Mouse (Mus musculus) testis, postnatal 10 days (tissue): ENCODE results near the gene Aebp2.
"Not testable (repeated sequence)": the region's sequence is repeated elsewhere in the genome, so short reads cannot be mapped to it uniquely, and the experiment has no call there.

Source experiments
- DNase-seq: peaks from one replicate; pipeline ENCODE4 v3.0.0; 2021; ENCODE audit warnings: low spot score

Gene Aebp2

DNA sequence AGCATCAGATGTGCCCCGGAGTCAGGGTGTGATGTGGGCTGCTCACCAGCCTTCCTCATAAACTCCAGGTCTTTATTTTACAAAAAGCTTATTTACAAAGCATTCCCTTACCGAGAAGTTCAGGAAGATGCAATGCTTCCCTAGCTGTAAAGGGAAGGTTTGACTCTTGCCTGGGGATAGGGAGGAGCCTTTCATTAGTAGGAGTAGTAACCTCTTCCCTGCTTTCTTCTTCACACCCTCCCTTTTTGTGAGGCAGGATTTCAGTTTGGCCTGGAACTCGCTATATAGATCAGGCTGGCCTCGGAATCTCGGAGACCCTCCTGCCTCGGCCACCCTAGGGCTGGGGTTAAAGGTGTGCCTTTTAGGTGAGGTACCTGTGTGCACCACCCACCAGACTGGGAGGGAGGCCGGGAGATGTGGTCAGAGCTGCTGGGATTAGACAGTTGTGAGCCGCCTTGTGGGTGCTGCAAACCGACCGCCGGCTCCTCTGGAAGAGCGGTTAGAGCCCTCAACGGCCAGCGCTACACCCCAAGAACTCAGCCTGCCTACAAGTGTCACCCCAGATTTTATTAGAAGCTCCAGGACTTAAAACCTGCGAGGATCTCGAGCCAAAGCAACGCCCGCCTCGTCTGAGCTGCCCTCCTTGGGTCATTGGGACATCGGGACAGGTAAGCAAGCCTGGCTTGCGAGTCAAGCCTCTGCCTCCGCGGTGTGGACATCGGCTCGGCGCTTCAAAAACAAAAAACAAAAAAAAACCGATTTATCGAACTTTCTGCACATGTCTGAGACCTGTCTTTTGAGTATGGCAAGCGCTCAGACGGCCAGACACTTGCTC is at the start of gene Aebp2:
TSS of gene Aebp2 (plus strand) at position 273 of the 835 bp plus-strand sequence.
- peak; percentile 53 for DNase-seq

GRCm38 (mm10) chr6:140574943-140575342 is 47.5 kb upstream of the Aebp2 start:
- no peak for DNase-seq

DNA sequence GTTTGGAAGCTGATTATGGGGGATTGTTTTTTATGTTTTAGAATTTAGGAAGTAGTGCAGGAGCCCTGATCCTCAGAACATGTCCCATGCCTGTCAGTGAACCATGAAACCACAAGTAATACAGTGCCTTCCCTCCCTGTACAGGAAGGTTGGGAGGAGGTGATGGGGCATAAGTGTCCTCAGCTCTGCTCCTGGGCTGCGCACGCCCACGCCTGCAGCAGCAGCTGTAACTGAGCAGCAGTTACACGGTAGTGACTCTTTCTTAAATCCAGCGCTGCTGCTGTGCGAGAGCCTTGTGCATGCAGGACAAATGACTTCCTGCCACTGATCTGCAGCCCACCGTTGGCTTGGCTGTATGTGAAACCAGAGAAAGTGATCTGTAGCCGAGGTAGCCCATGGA is 46.3 kb upstream of the Aebp2 start:
- no peak for DNase-seq

GRCm38 (mm10) chr6:140576961-140577821 is 45.3 kb upstream of the Aebp2 start:
- no peak for DNase-seq

- no peak for DNase-seq
Observed at GRCm38 (mm10) chr6:140577822-140578170, 44.7 kb upstream of the Aebp2 start.

- not testable (repeated sequence) for DNase-seq
Observed at GRCm38 (mm10) chr6:140578985-140579384, 43.5 kb upstream of the Aebp2 start.

DNA sequence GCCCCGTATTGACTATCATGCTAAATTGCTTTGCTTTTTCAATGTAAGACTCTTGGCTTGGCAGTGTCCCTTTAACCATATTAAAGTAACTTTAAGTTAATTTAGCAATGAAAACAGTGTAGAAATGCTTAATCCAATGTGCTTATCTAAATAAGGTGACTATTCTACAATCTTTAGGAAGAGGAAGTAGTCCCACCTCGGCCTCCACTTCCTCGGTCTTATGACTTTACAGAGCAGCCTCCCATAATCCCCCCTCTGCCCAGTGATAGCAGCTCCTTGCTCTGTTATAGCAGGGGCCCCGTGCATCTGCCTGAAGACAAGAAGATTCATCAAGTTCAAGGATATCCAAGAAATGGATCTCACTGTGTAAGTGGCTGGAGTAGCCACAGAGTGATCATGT is 42.3 kb upstream of the Aebp2 start:
- no peak for DNase-seq

- DNase-seq, result no peak
Observed at GRCm38 (mm10) chr6:140586714-140587259, 35.7 kb upstream of the Aebp2 start.

DNA sequence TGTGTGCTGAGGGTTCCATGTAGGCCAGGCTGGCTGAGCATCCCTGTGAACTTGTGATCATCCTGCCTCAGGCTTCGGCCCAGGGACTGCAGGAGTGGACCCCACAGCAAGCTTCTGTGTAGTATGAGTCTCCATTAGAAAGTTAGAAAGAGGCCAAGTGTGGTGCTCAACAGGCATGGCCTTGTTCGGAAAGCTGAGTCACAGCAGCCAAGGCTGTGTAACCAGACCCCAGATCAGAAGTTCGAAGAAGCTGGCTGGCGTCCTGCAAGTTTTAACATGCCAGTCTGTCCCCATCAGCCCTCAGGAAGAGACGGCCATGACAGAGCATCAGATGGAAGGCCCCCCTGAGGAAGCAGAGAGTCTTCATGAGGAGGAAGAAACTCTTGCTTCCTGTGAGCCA is 31.1 kb upstream of the Aebp2 start:
- no peak for DNase-seq

DNA sequence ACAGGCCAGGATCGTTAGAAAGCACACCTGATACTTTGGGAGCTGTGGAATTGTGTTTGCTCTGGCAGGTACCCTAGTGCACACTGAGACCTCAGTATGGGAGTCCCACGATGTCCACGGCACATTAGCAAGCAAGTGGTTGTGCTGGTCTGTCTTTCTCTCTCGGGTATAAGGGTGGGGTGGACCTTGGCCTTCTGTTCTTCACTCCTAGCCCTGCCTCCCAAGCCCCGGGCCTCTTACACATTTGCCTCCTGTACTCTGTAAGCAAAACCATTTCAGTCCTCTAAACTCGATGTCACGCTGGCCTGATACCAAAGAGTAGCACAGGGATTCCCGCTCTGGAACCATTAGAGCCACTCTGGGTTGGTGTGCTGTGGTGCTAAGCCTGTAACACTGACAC is 29.8 kb upstream of the Aebp2 start:
- no peak for DNase-seq

DNA sequence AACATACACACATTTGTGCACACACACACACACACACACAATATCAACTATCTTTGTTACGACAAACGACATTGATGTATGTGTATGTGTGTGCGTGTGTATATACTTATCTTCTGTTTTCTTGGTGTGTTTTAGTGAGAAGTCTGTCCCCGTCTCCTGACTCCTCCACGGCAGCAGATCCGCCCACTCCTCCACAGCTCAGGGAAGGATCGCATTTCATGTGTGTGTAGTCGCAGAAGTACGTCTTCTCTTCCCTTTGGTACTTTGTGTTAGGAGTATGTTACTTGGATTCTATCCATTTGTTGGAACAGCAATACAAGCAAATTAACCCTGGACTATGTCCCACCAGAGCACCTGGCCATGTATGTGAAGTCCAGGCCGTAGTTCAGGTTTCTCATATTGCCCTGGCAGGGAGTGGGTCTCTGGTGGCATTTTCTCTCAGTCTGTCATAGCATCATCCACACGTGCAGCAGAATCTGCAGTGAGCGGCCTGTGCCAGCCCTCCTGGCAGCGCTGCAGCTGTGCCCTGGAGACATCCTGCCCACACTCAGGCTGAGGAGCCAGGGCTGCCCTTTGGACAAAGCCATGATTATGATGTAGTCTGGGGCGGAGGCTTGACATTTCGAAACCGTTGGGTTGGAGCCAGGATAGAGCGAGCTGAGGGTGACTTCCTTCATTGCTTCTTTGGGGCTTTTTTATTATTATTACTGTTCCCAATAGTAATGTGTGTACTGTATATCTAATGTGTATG is 28.9 kb upstream of the Aebp2 start:
- DNase-seq, result peak; percentile 55

GRCm38 (mm10) chr6:140595551-140595950 is 26.9 kb upstream of the Aebp2 start:
- DNase-seq, result not testable (repeated sequence)

DNA sequence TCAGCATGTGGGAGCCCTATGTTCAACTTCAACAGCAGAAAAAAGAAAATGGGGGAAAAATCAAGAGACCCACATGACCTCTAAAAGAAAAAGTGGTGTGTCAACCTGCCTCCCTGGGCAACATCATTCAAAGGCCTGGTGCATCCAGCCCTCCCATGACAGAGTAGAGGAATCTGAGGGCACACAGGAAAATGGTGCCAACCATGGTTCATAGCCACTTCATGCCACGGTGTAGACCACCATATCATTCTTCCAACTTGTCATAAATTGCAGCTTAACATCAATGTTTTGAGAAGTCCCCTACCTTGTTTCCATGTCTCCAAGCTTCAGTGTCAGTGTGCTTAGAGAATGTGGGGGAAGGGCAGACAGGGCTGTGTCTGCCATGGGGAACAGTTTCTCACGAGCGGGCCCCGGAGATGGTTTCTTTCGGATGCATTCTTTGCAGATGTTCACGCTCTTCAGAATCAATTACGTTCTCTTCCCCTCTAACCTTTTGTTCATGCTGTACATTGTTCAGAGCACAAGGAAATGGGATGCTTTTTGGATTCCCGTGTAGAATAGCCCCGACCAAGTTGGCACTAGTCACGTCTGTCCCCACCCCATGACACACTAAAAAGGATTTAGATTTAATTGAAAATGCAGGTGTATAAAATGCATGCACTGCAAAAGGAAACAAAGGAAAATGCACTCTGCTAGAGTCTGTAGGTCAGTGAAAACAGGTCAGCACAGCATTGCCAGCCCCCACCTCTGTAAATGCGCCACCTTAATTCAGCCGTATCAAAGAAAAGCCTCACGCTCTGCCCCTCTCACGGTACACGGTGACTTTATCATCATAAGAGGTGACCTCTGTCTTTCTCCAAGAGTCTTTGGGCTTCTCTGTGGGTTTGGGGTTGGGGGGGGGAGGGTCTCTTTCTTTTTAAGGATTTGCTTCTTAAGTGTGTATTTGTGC is 24.8 kb upstream of the Aebp2 start:
- no peak for DNase-seq

GRCm38 (mm10) chr6:140598516-140598915 is 23.9 kb upstream of the Aebp2 start:
- no peak for DNase-seq

DNA sequence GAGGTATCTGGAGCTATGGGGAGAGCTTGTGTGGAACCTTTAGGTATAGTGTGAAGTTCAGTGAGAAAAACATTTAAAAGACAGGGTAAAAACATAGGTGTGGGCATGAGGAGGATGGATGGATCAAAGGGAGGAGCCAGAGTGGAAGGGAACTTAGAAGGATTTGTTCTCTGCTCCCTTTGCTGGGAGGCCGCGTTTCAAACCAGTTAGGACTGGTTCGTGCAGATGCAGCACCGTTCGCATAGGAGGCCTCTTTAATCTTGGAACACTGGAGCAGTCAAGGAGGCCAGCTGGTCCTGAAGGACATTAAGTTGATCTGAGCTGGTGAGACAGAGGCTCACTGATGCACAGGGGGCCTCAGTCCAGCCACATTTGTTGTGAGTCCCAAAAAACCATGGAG is 23.1 kb upstream of the Aebp2 start:
- DNase-seq, result no peak

DNA sequence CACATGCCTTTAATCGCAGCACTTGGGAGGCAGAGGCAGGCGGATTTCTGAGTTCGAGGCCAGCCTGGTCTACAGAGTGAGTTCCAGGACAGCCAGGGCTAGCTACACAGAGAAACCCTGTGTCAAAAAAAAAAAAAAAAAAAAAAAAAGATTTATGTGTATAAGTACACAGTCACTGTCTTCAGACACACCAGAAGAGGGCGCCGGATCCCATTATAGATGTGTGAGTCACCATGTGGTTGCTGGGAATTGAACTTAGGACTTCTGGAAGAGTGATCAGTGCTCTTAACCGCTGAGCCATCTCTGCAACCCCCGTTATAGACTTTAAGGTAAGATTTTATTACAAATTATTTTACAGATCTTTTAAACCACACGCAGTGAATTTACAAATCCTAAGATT is 21.8 kb upstream of the Aebp2 start:
- peak; percentile 54 for DNase-seq

- DNase-seq, result no peak
Observed at GRCm38 (mm10) chr6:140601175-140601574, 21.3 kb upstream of the Aebp2 start.

DNA sequence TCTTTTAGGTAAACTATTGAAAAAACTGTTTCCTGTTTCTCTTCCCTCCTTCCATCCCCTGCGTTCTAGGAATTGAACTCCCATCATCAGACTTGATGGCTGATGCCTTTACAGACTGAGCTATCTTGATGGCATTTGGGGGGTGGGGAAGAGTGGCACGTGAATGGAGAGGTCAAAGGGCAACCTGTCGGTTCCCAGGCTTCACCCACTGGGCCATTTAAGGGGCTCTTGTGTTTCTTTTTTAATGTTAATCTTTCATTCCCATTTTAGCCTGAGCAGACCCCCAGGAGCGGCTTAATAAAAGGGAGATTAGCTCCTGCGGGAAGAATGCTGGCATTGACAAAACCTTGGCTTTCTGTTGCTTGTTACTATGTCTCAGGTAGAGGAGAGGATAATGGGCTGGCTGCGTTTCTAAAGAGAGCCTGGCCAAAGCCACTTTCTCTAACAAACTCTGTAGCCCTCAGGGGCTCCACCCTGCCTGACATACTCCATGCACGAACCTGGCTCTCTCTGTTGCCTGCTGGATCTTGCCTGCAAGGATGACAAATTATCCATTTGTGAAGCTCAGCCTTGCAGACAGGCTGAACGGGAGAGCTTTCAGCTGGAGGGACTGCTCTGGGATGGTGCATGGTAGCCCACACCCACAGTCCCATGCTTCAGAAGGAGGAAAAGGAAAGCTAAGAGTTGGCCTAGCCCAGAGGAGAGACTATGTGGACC is 19.1 kb upstream of the Aebp2 start:
- DNase-seq, result no peak

GRCm38 (mm10) chr6:140605173-140605572 is 17.3 kb upstream of the Aebp2 start:
- DNase-seq, result not testable (repeated sequence)

- DNase-seq, result no peak
Observed at GRCm38 (mm10) chr6:140605732-140606131, 16.7 kb upstream of the Aebp2 start.
